Mouse (Mus musculus): ENCODE results near the gene Ppp1r8. TPM values are rescaled to one million over a fixed set of nuclear protein-coding genes. Genes with fewer than 3 reads are reported as not detected.

Ppp1r8 gene
- 46.7 and 51.5 TPM in 2 replicates for total RNA-seq (2021)
- long read RNA-seq, transcript Ppp1r8-201 (7 exons, 2,037 nt) = major isoform, 8 of 14 reads
- long read RNA-seq, partial matches to known transcripts = 0 of 14 reads
- long read RNA-seq, other reads (novel, unspliced or antisense) = 5 of 14 reads

GRCm38 (mm10) chr4:132842970-132843704 lies at the start of gene Ppp1r8:
Ppp1r8 (minus strand) TSS chr4:132843169.
- peak; percentile 85 for DNase-seq

GRCm38 (mm10) chr4:132884844-132885374 lies 41.9 kb upstream of the Ppp1r8 start:
- DNase-seq = no peak

- peak; percentile 92 for DNase-seq
Measured at GRCm38 (mm10) chr4:132884064-132884843, 41.3 kb upstream of the Ppp1r8 start, which contains the start of gene Stx12. Stx12 (minus strand) TSS chr4:132884509.

GRCm38 (mm10) chr4:132883561-132884063 lies 40.6 kb upstream of the Ppp1r8 start:
- no peak for DNase-seq

- no peak for DNase-seq
Measured at GRCm38 (mm10) chr4:132874363-132875097, 31.6 kb upstream of the Ppp1r8 start.

GRCm38 (mm10) chr4:132873481-132874362 lies 30.8 kb upstream of the Ppp1r8 start:
- no peak for DNase-seq

- peak; percentile 27 for DNase-seq
Measured at GRCm38 (mm10) chr4:132871116-132871515, 28.1 kb upstream of the Ppp1r8 start.

GRCm38 (mm10) chr4:132864856-132865255 lies 21.9 kb upstream of the Ppp1r8 start:
- DNase-seq = no peak

GRCm38 (mm10) chr4:132863012-132863411 lies 20.0 kb upstream of the Ppp1r8 start:
- DNase-seq = no peak

- no peak for DNase-seq
Measured at GRCm38 (mm10) chr4:132860880-132861279, 17.9 kb upstream of the Ppp1r8 start.

- no peak for DNase-seq
Measured at GRCm38 (mm10) chr4:132843705-132844071, 719 bp upstream of the Ppp1r8 start.

- peak; percentile 10 for DNase-seq
Measured at GRCm38 (mm10) chr4:132842281-132842906, 575 bp downstream of the Ppp1r8 start.

- no peak for DNase-seq
Measured at GRCm38 (mm10) chr4:132841493-132841892, 1.5 kb downstream of the Ppp1r8 start.

- DNase-seq = peak; percentile 60
Measured at GRCm38 (mm10) chr4:132823614-132824366, 19.2 kb downstream of the Ppp1r8 start.

GRCm38 (mm10) chr4:132818442-132818841 lies 24.5 kb downstream of the Ppp1r8 start:
- DNase-seq = no peak

GRCm38 (mm10) chr4:132816855-132817254 lies 26.1 kb downstream of the Ppp1r8 start:
- no peak for DNase-seq

- no peak for DNase-seq
Measured at GRCm38 (mm10) chr4:132816404-132816803, 26.6 kb downstream of the Ppp1r8 start.

GRCm38 (mm10) chr4:132809621-132810020 lies 33.3 kb downstream of the Ppp1r8 start:
- no peak for DNase-seq

- no peak for DNase-seq
Measured at GRCm38 (mm10) chr4:132807771-132808641, 35.0 kb downstream of the Ppp1r8 start.
